Mouse (Mus musculus): ENCODE data around the gene Syn1. TPM values are rescaled to one million over a fixed set of nuclear protein-coding genes. Genes with fewer than 3 reads are reported as not detected.

Gene Syn1
- polyA plus RNA-seq, 1 experiment from 2014 or later, result 0.38 TPM

GRCm38 (mm10) chrX:20872928-20873500 is 47.8 kb downstream of the Syn1 start:
- H3K27me3 ChIP-seq (ENCODE audit: control insufficient read depth, insufficient read depth, low read length), result no peaks in the 10 kb centered on the region
- H3K27ac ChIP-seq (replicated peaks in 1 of 2; ENCODE audit: control insufficient read depth in 1 of 2, insufficient read depth in 1 of 2, low read depth in 2 of 2, low read length in 2 of 2), result no peak overlapping the region
- H3K9me3 ChIP-seq (ENCODE audit: control insufficient read depth, low read length), result no peaks in the 10 kb centered on the region
- no peaks in the 10 kb centered on the region for H3K36me3 ChIP-seq (ENCODE audit: control insufficient read depth, insufficient read depth, low read length)
- ATAC-seq (ENCODE audit: insufficient number of reproducible peaks, insufficient read depth, low FRiP score, low read depth), result no peak
- WGBS, result 38% methylated on average over 11 of the region's 11 CpGs
- H3K9ac ChIP-seq (ENCODE audit: low read length), result no peak overlapping the region
- H3K4me1 ChIP-seq (ENCODE audit: control insufficient read depth in 2 of 2, insufficient read depth in 2 of 2, low read length in 2 of 2), result no peaks in the 10 kb centered on the region; a peak in 2 of 4 replicates
- no peak overlapping the region for H3K4me2 ChIP-seq (ENCODE audit: low read length)
- no peak overlapping the region for H3K4me3 ChIP-seq (ENCODE audit: control insufficient read depth in 1 of 2, insufficient read depth in 1 of 2, low read depth in 1 of 2, low read length in 2 of 2)

- H3K4me1 ChIP-seq (ENCODE audit: control insufficient read depth in 2 of 2, insufficient read depth in 2 of 2, low read length in 2 of 2), result no peaks in the 10 kb centered on the region; a peak in 2 of 4 replicates
- H3K27me3 ChIP-seq (ENCODE audit: control insufficient read depth, insufficient read depth, low read length), result no peaks in the 10 kb centered on the region
- peak within 1 kb of the TSS; percentile 37 to 58 for H3K4me3 ChIP-seq (ENCODE audit: control insufficient read depth in 1 of 2, insufficient read depth in 1 of 2, low read depth in 1 of 2, low read length in 2 of 2)
- no peaks in the 10 kb centered on the region for H3K36me3 ChIP-seq (ENCODE audit: control insufficient read depth, insufficient read depth, low read length)
- ATAC-seq (ENCODE audit: insufficient number of reproducible peaks, insufficient read depth, low FRiP score, low read depth), result peak; percentile 84
- peak within 1 kb of the TSS; percentile 12 to 54; a peak in 2 of 4 replicates for H3K27ac ChIP-seq (replicated peaks in 1 of 2; ENCODE audit: control insufficient read depth in 1 of 2, insufficient read depth in 1 of 2, low read depth in 2 of 2, low read length in 2 of 2)
- peak within 1 kb of the TSS; percentile 63 for H3K4me2 ChIP-seq (ENCODE audit: low read length)
- 18% methylated on average over 18 of the region's 18 CpGs for WGBS
- no peaks in the 10 kb centered on the region for H3K9me3 ChIP-seq (ENCODE audit: control insufficient read depth, low read length)
- peak within 1 kb of the TSS; percentile 51; the same call in 1 of the 2 replicates for H3K9ac ChIP-seq (ENCODE audit: low read length)
Measured at GRCm38 (mm10) chrX:20869962-20870513, 50.8 kb downstream of the Syn1 start, which contains the start of gene Timp1. Gene Timp1, plus strand, starts transcription at chrX:20870166.

DNA sequence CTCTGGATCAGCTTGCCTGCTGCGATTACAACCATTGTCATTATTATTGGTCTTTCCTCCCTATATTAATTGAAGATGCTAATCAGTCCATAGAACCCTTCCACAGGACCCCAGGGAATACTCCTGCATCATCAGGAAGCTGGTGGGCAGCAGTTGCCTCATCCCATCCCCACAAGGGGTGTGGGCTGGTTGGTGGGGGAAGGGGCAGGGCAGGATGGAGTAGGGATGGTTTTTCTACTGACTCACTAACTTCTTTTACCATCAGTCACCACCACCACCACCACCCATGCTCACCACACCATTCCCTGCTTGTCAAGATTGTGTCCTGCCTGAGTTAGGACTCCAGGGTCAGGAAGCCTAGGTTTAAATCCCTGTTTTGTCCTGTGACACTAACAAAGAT is 51.6 kb downstream of the Syn1 start:
- no peak overlapping the region for H3K4me3 ChIP-seq (ENCODE audit: control insufficient read depth in 1 of 2, insufficient read depth in 1 of 2, low read depth in 1 of 2, low read length in 2 of 2)
- 81% methylated on average over 1 of the region's 1 CpGs for WGBS
- H3K27ac ChIP-seq (replicated peaks in 1 of 2; ENCODE audit: control insufficient read depth in 1 of 2, insufficient read depth in 1 of 2, low read depth in 2 of 2, low read length in 2 of 2), result no peak overlapping the region
- no peak overlapping the region for H3K9ac ChIP-seq (ENCODE audit: low read length)
- ATAC-seq (ENCODE audit: insufficient number of reproducible peaks, insufficient read depth, low FRiP score, low read depth), result no peak
- no peak overlapping the region for H3K4me2 ChIP-seq (ENCODE audit: low read length)
- no peaks in the 10 kb centered on the region; a peak in 2 of 4 replicates for H3K4me1 ChIP-seq (ENCODE audit: control insufficient read depth in 2 of 2, insufficient read depth in 2 of 2, low read length in 2 of 2)
- H3K27me3 ChIP-seq (ENCODE audit: control insufficient read depth, insufficient read depth, low read length), result no peaks in the 10 kb centered on the region
- H3K9me3 ChIP-seq (ENCODE audit: control insufficient read depth, low read length), result no peaks in the 10 kb centered on the region
- H3K36me3 ChIP-seq (ENCODE audit: control insufficient read depth, insufficient read depth, low read length), result no peaks in the 10 kb centered on the region

DNA sequence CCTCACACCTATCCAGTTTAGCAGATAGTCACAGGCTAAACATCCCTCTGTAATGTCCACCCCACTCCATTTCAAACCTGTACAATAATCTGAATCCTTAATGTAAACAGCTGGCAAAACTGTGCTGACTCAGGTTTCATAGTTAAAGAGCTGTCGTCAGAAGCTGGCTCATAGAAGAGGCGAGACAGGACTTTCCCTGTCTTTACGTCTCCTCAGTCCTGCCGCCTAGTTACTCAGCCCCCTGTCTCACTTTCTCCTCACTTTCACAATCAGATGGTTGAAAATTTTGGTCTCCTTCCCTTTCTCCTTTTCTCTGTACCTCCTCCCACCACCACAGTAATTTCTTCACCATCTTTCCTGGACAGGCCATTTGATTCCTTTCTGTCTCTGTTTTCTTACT is 52.7 kb downstream of the Syn1 start:
- H3K36me3 ChIP-seq (ENCODE audit: control insufficient read depth, insufficient read depth, low read length), result no peaks in the 10 kb centered on the region
- peaks cover 0 to 5% of the 10 kb centered on the region in 2 experiments for H3K4me1 ChIP-seq (ENCODE audit: control insufficient read depth in 2 of 2, insufficient read depth in 2 of 2, low read length in 2 of 2)
- H3K9me3 ChIP-seq (ENCODE audit: control insufficient read depth, low read length), result no peaks in the 10 kb centered on the region
- no peak overlapping the region for H3K4me3 ChIP-seq (ENCODE audit: control insufficient read depth in 1 of 2, insufficient read depth in 1 of 2, low read depth in 1 of 2, low read length in 2 of 2)
- ATAC-seq (ENCODE audit: insufficient number of reproducible peaks, insufficient read depth, low FRiP score, low read depth), result no peak
- H3K27me3 ChIP-seq (ENCODE audit: control insufficient read depth, insufficient read depth, low read length), result no peaks in the 10 kb centered on the region
- 54% methylated on average over 4 of the region's 4 CpGs for WGBS
- H3K9ac ChIP-seq (ENCODE audit: low read length), result no peak overlapping the region
- no peak overlapping the region for H3K4me2 ChIP-seq (ENCODE audit: low read length)
- no peak overlapping the region for H3K27ac ChIP-seq (replicated peaks in 1 of 2; ENCODE audit: control insufficient read depth in 1 of 2, insufficient read depth in 1 of 2, low read depth in 2 of 2, low read length in 2 of 2)

- Histone ChIP-seq H3K27ac (replicated peaks in 1 of 2; ENCODE audit: control insufficient read depth in 1 of 2, insufficient read depth in 1 of 2, low read depth in 2 of 2, low read length in 2 of 2) (no peak overlapping the region), H3K27me3 (ENCODE audit: control insufficient read depth, insufficient read depth, low read length) (no peaks in the 10 kb centered on the region), H3K9me3 (ENCODE audit: control insufficient read depth, low read length) (no peaks in the 10 kb centered on the region), H3K4me3 (ENCODE audit: control insufficient read depth in 1 of 2, insufficient read depth in 1 of 2, low read depth in 1 of 2, low read length in 2 of 2) (no peak overlapping the region), H3K4me1 (ENCODE audit: control insufficient read depth in 2 of 2, insufficient read depth in 2 of 2, low read length in 2 of 2) (peaks cover 5 to 14% of the 10 kb centered on the region in 2 experiments; a peak in 3 of 4 replicates), H3K9ac (ENCODE audit: low read length) (no peak overlapping the region; the same call in 1 of the 2 replicates), H3K4me2 (ENCODE audit: low read length) (peak overlapping the region; percentile 39; the same call in 1 of the 2 replicates), H3K36me3 (ENCODE audit: control insufficient read depth, insufficient read depth, low read length) (peaks cover 15% of the 10 kb centered on the region)
- no peak for ATAC-seq (ENCODE audit: insufficient number of reproducible peaks, insufficient read depth, low FRiP score, low read depth)
- WGBS, result 69% methylated on average over 9 of the region's 9 CpGs
Measured at GRCm38 (mm10) chrX:20863161-20864101, 57.4 kb downstream of the Syn1 start.

- H3K9me3 ChIP-seq (ENCODE audit: control insufficient read depth, low read length), result no peaks in the 10 kb centered on the region
- no peak for ATAC-seq (ENCODE audit: insufficient number of reproducible peaks, insufficient read depth, low FRiP score, low read depth)
- peaks cover 5 to 14% of the 10 kb centered on the region in 2 experiments; a peak in 3 of 4 replicates for H3K4me1 ChIP-seq (ENCODE audit: control insufficient read depth in 2 of 2, insufficient read depth in 2 of 2, low read length in 2 of 2)
- peaks cover 24% of the 10 kb centered on the region for H3K36me3 ChIP-seq (ENCODE audit: control insufficient read depth, insufficient read depth, low read length)
- no peak overlapping the region; the same call in 1 of the 2 replicates for H3K9ac ChIP-seq (ENCODE audit: low read length)
- H3K4me3 ChIP-seq (ENCODE audit: control insufficient read depth in 1 of 2, insufficient read depth in 1 of 2, low read depth in 1 of 2, low read length in 2 of 2), result no peak overlapping the region
- H3K27ac ChIP-seq (replicated peaks in 1 of 2; ENCODE audit: control insufficient read depth in 1 of 2, insufficient read depth in 1 of 2, low read depth in 2 of 2, low read length in 2 of 2), result no peak overlapping the region
- H3K4me2 ChIP-seq (ENCODE audit: low read length), result peak overlapping the region; percentile 39
- no peaks in the 10 kb centered on the region for H3K27me3 ChIP-seq (ENCODE audit: control insufficient read depth, insufficient read depth, low read length)
- WGBS, result 32% methylated on average over 26 of the region's 29 CpGs
Measured at GRCm38 (mm10) chrX:20862105-20863065, 58.4 kb downstream of the Syn1 start.

Measured in heart, embryonic 14.5 days (tissue).